Mouse (Mus musculus) CD4-positive helper T cell, adult 2 months (primary cell): ENCODE data around the gene Bhlhe23.
A peak's percentile ranks its signal among the peaks of the same experiment; 100 is the strongest.

Experiments used
- DNase-seq: peaks from one replicate; pipeline ENCODE4 v3.0.0-alpha.2; 2012; ENCODE audit warnings: low read depth, missing footprints, low spot score

The Bhlhe23 gene

GRCm38 (mm10) chr2:180775641-180776040, 1.1 kb downstream of the Bhlhe23 start:
- no peak for DNase-seq

GRCm38 (mm10) chr2:180775223-180775622, 1.5 kb downstream of the Bhlhe23 start:
- no peak for DNase-seq

- DNase-seq = no peak
These were observed 11.0 kb downstream of the Bhlhe23 start for GRCm38 (mm10) chr2:180765713-180766112.

GRCm38 (mm10) chr2:180764986-180765385, 11.7 kb downstream of the Bhlhe23 start:
- no peak for DNase-seq

- DNase-seq = no peak
These were observed 18.0 kb downstream of the Bhlhe23 start for GRCm38 (mm10) chr2:180758513-180759263.

- no peak for DNase-seq
These were observed 19.9 kb downstream of the Bhlhe23 start for GRCm38 (mm10) chr2:180756786-180757185.

GRCm38 (mm10) chr2:180755896-180756295, 20.8 kb downstream of the Bhlhe23 start:
- no peak for DNase-seq

- no peak for DNase-seq
These were observed 21.6 kb downstream of the Bhlhe23 start for GRCm38 (mm10) chr2:180754976-180755688.

GRCm38 (mm10) chr2:180748904-180749303, 27.8 kb downstream of the Bhlhe23 start:
- DNase-seq = no peak

GRCm38 (mm10) chr2:180746569-180747192, 30.0 kb downstream of the Bhlhe23 start:
- no peak for DNase-seq

GRCm38 (mm10) chr2:180745248-180745927, 31.3 kb downstream of the Bhlhe23 start:
- peak; percentile 89 for DNase-seq

GRCm38 (mm10) chr2:180743321-180743720, 33.4 kb downstream of the Bhlhe23 start:
- DNase-seq = no peak

- DNase-seq = no peak
These were observed 33.9 kb downstream of the Bhlhe23 start for GRCm38 (mm10) chr2:180742820-180743219.

- no peak for DNase-seq
These were observed 35.3 kb downstream of the Bhlhe23 start for GRCm38 (mm10) chr2:180741421-180741820.

GRCm38 (mm10) chr2:180740349-180740748, 36.4 kb downstream of the Bhlhe23 start:
- DNase-seq = peak; percentile 20

GRCm38 (mm10) chr2:180737984-180738383, 38.7 kb downstream of the Bhlhe23 start:
- no peak for DNase-seq

GRCm38 (mm10) chr2:180735232-180735631, 41.5 kb downstream of the Bhlhe23 start:
- DNase-seq = no peak

- DNase-seq = peak; percentile 44
These were observed 44.7 kb downstream of the Bhlhe23 start for GRCm38 (mm10) chr2:180731984-180732383.

- DNase-seq = peak; percentile 80
These were observed 45.7 kb downstream of the Bhlhe23 start for GRCm38 (mm10) chr2:180731036-180731435.

- no peak for DNase-seq
These were observed 49.1 kb downstream of the Bhlhe23 start for GRCm38 (mm10) chr2:180727613-180728021.

- peak; percentile 79 for DNase-seq
These were observed 49.9 kb downstream of the Bhlhe23 start for GRCm38 (mm10) chr2:180726658-180727442.
